Mouse (Mus musculus) forebrain, postnatal 0 days (tissue): ENCODE results near the gene Scel. TPM values are rescaled to one million over a fixed set of nuclear protein-coding genes. Genes with fewer than 3 reads are reported as not detected.

Source experiments
- ATAC-seq: fragments of 200-750 bp; cut with Nextera tagmentation; 2 replicates; pipeline ENCODE4 v1.8.0; 2017; ENCODE audit warnings: mild to moderate bottlenecking, moderate library complexity
- DNase-seq: peaks from one replicate; pipeline ENCODE4 v3.0.0-alpha.2; 2015
- H3K27ac ChIP-seq: fragments of 300-500 bp; sonication (generic); 2 replicates; pipeline ENCODE4 v1.5.1; 2014; ENCODE audit warnings: low read depth, mild to moderate bottlenecking, antibody characterized with exemption, low read length, moderate library complexity, mixed read lengths
- H3K27me3 ChIP-seq: fragments of 300-500 bp; sonication (generic); 2 replicates; pipeline ENCODE4 v1.6.1; 2014; ENCODE audit warnings: mild to moderate bottlenecking, low read length, mixed read lengths; ENCODE audit not compliant: insufficient read depth
- H3K36me3 ChIP-seq: fragments of 300-500 bp; sonication (generic); 2 replicates; pipeline ENCODE4 v1.6.1; 2014; ENCODE audit warnings: mild to moderate bottlenecking, moderate library complexity; ENCODE audit not compliant: insufficient read depth
- H3K4me1 ChIP-seq: fragments of 300-500 bp; sonication (generic); 2 replicates; pipeline ENCODE4 v1.6.1; 2014; ENCODE audit warnings: antibody characterized with exemption; ENCODE audit not compliant: insufficient read depth
- H3K4me2 ChIP-seq: fragments of 300-500 bp; sonication (generic); 2 replicates; pipeline ENCODE4 v1.6.1; 2014; ENCODE audit warnings: low read depth, mild to moderate bottlenecking, moderate library complexity
- H3K4me3 ChIP-seq: fragments of 300-500 bp; sonication (generic); 2 replicates; pipeline ENCODE4 v1.5.1; 2014; ENCODE audit warnings: low read depth, low read length, mixed read lengths
- H3K9ac ChIP-seq: fragments of 300-500 bp; sonication (generic); 2 replicates; pipeline ENCODE4 v1.6.1; 2014; ENCODE audit warnings: mild to moderate bottlenecking
- H3K9me3 ChIP-seq: fragments of 300-500 bp; sonication (generic); 2 replicates; pipeline ENCODE4 v1.6.1; 2016; ENCODE audit warnings: low read length
- CTCF ChIP-seq: sonication (generic); IDR thresholded peaks from 2 replicates; pipeline ENCODE4 v1.5.1; 2016; ENCODE audit warnings: antibody characterized with exemption, control low read depth, low read depth
- WGBS: fragments of 180-500 bp; shearing (Covaris S2); extraction: QIAGEN DNeasy Blood & Tissue Kit; methylation state at CpG from one replicate; pipeline ENCODE4 v1.1.7; 2014; 5-methylcytosine and 5-hydroxymethylcytosine counted together
- polyA plus RNA-seq: library from polyadenylated mRNA; unstranded; fragments of >200 nt; fragmentation: Nextera tagmentation; extraction: Ambion mirVana; gene quantifications from 2 replicates; pipeline ENCODE4 v1.2.1, GENCODE M21; 2015
- total RNA-seq: library from RNA; depleted of rRNA; stranded (reverse); fragments of >200 nt; gene quantifications from 2 replicates; pipeline ENCODE4 v1.2.3, GENCODE M21; 2014

The Scel gene
- total and polyA plus RNA-seq, 2 experiments from 2014 or later: 0.29 to 0.30 TPM

DNA sequence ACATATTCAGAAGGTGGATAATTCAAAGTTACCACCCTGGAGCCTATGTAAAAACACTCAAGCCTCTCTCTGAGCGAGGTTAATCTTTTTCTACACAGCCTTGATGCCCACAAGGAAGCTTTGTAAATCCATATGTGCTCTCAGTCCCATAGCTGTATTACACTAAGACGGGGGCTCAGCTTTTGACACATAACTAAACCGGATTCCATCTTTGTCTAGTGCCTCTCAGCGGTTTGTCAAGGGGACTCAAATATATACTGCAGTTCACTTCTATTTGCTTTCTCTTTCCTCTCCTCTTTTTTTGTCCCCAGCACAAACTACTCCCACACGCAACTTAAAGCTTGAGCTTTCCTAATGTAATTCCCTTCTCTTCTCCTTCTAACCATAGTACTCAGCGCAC, 113.0 kb downstream of the Scel start:
- H3K27ac ChIP-seq: no peak overlapping the region
- H3K4me1 ChIP-seq: no peaks in the 10 kb centered on the region
- no peak for ATAC-seq
- TF ChIP-seq CTCF: no peak
- H3K36me3 ChIP-seq: no peaks in the 10 kb centered on the region
- WGBS: 90% methylated on average over 6 of the region's 6 CpGs
- no peak overlapping the region for H3K4me3 ChIP-seq
- no peak overlapping the region for H3K4me2 ChIP-seq
- no peaks in the 10 kb centered on the region for H3K27me3 ChIP-seq
- DNase-seq: no peak
- H3K9me3 ChIP-seq: no peaks in the 10 kb centered on the region
- H3K9ac ChIP-seq: no peak overlapping the region

DNA sequence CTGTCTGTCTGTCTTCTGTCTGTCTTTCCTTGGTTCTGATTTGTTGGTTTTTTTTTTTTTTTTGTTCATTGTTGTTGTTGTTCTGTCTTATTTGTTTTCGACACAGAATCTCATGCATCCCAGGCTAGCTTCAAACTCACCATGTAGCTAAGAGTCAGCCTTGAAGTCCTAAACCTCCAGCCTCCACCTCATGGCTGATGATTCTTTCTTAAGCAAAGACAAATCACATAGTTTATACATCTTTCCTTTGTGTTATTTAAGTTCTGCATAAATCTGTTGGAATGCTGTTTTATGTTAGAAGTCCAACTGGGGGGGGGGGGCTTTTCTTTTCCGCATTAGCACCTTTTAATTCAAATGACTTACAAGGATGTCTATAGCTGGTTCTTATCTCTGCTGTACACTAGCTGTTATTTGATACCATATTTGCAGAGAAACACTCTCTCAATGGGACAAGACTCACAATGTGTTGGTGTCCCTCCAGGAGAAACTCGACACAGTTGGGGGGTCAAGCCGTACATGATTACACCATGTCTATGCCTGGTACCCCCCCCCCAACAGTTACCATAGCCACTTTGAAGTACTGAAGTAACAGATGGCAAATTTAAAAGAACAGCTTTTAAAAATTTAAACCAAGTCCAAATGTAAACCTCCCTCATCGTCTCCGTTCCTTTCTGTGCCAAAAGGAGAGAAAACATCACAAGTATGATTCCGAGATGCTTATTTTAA, 116.7 kb downstream of the Scel start:
- Histone ChIP-seq H3K36me3 (no peaks in the 10 kb centered on the region), H3K9ac (no peak overlapping the region), H3K9me3 (0 out of 2 replicates have a peak, but pooled peaks cover 3% of the 10 kb centered on the region), H3K27ac (no peak overlapping the region), H3K27me3 (no peaks in the 10 kb centered on the region), H3K4me2 (no peak overlapping the region; the same call in 1 of the 2 replicates), H3K4me1 (no peaks in the 10 kb centered on the region), H3K4me3 (no peak overlapping the region)
- no peak for TF ChIP-seq CTCF
- ATAC-seq (peak; percentile 83), DNase-seq (peak; percentile 69)
- 65% methylated on average over 7 of the region's 7 CpGs for WGBS

DNA sequence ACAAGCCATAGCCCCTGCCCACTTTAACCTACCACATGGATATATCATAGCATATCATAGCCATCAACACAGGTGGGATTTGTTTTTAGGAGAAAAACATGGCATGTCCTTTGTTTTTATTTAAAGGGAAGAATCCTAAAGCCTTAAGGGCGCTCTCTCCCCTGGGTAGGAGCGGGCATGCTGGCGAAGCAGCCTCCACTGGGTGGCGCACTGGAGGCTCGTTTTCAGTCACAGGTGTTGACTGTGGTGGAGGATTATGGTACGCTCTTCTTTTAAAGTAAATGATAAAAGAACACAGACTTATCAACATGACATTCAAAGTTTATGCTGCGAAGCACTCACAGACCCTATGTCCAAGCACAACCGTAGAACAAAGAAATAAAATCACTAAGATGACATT, 117.4 kb downstream of the Scel start:
- TF ChIP-seq CTCF: peak; percentile 56
- no peak overlapping the region for H3K4me3 ChIP-seq
- ATAC-seq (peak; percentile 66), DNase-seq (peak; percentile 59)
- H3K27ac ChIP-seq: no peak overlapping the region; the same call in 1 of the 2 replicates
- H3K4me2 ChIP-seq: no peak overlapping the region; the same call in 1 of the 2 replicates
- 78% methylated on average over 8 of the region's 8 CpGs for WGBS
- no peaks in the 10 kb centered on the region for H3K36me3 ChIP-seq
- 0 out of 2 replicates have a peak, but pooled peaks cover 3% of the 10 kb centered on the region for H3K9me3 ChIP-seq
- H3K9ac ChIP-seq: no peak overlapping the region
- H3K27me3 ChIP-seq: no peaks in the 10 kb centered on the region
- no peaks in the 10 kb centered on the region for H3K4me1 ChIP-seq

DNA sequence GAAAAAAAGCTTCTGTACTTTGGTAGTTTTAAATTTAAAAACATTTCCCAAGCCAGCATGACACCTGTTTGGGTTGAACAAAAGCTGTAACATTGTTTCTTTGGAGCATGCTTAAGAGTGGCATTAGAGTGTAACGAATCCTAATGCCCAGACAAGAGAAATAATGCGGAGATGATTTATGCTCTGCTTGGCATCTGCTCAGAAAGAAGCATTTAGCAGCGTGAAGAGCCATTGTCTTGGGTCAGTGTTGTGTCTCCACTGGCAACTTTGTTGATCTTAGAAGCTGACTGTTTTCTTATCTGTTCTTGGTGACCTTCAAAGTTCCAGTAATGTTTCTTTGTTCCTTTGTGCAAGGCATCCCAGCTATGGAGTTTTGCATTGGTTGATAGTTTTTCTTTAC, 130.8 kb downstream of the Scel start:
- Histone ChIP-seq H3K27ac (no peak overlapping the region), H3K36me3 (no peaks in the 10 kb centered on the region), H3K4me2 (no peak overlapping the region), H3K4me3 (no peak overlapping the region), H3K27me3 (no peaks in the 10 kb centered on the region), H3K9ac (no peak overlapping the region), H3K4me1 (peaks cover 8% of the 10 kb centered on the region; the same call in 1 of the 2 replicates), H3K9me3 (no peaks in the 10 kb centered on the region)
- no peak for DNase-seq
- ATAC-seq: no peak
- no peak for TF ChIP-seq CTCF
- WGBS: 52% methylated on average over 3 of the region's 3 CpGs

DNA sequence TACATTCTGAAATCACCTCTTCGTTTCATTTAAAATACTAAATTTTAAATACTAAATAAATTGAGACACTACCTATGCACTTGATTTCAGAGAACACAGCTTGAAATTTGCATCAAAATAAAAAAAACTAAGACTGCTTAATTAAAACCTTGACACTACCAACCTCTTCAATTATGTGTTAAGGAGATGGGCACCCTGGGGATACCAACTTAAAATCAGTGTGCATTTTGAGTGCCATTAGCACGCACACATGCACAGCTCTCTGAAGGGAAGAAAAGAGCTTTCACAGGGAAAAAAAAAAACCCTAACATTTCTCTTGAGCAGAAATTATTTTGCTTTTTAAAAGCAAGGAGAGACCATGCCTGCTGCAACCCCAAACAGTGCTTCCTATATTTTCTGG, 134.8 kb downstream of the Scel start:
- ATAC-seq (no peak), DNase-seq (no peak)
- H3K4me1 ChIP-seq: peaks cover 18% of the 10 kb centered on the region; the same call in 1 of the 2 replicates
- H3K36me3 ChIP-seq: no peaks in the 10 kb centered on the region
- WGBS: 23% methylated on average over 2 of the region's 2 CpGs
- H3K27me3 ChIP-seq: no peaks in the 10 kb centered on the region
- H3K4me3 ChIP-seq: no peak overlapping the region
- H3K9ac ChIP-seq: peak overlapping the region; percentile 31; the same call in 1 of the 2 replicates
- peak overlapping the region; percentile 95 for H3K27ac ChIP-seq
- H3K4me2 ChIP-seq: 0 out of 2 replicates have a peak overlapping the region, but pooled peaks have one; percentile 76
- H3K9me3 ChIP-seq: no peaks in the 10 kb centered on the region
- no peak for TF ChIP-seq CTCF

DNA sequence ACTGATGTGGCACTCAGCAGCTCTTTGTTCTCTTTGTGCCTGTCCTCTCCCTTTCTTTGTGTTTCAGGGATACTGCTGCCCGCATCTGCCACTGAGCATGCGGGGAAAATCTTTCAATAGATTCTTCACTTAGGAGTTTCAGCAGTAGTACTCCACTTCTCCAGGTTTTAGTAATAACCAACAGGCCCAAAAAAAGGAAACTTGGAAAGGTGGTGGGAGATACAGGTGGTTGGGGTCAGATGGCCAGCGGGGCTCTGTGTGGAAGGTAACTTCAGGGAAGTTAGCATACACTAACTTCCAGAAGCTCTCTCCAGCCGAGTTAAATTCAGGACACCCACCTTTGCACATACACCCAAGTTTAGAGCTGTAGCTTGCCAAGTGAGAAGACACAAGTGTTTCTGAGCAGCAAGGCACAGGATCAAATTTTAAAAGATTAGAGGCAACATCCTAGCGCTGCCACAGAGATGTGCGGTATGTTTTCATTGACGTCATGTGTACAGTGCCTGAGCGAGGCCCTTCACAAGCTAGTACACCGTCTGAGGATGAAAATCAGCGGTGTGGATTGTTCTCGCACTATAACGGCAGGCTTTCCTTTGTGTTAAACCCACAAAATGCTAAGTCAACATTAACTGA, 135.6 kb downstream of the Scel start:
- H3K9me3 ChIP-seq: no peaks in the 10 kb centered on the region
- H3K27ac ChIP-seq: peak overlapping the region; percentile 95
- 11% methylated on average over 12 of the region's 12 CpGs for WGBS
- ATAC-seq: no peak; the same call in 1 of the 2 replicates
- peaks cover 24% of the 10 kb centered on the region; the same call in 1 of the 2 replicates for H3K4me1 ChIP-seq
- peak overlapping the region; percentile 76 for H3K4me2 ChIP-seq
- H3K9ac ChIP-seq: peak overlapping the region; percentile 98
- no peaks in the 10 kb centered on the region for H3K36me3 ChIP-seq
- DNase-seq: peak; percentile 85
- H3K4me3 ChIP-seq: peak overlapping the region; percentile 68
- TF ChIP-seq CTCF: no peak
- H3K27me3 ChIP-seq: no peaks in the 10 kb centered on the region

DNA sequence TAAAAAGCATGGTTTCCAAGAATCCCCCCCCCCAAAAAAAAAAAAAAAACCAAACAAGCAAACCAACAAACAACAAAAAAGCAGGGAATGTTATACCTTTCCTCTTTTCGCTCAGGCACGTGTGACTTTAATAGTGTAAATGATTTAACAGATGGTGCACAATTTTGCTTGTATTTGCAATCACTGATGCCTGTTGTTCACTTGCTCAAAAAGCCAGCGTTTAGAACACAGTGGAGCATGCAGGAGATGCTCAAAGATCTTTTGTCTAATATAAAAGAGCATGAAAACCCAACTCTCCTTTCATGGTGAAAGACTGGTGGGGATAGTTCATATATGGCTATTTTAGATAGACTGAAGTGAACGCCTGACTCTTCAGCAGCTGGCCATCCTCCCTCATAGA, 136.2 kb downstream of the Scel start:
- WGBS: 24% methylated on average over 4 of the region's 4 CpGs
- Histone ChIP-seq H3K4me1 (peaks cover 24% of the 10 kb centered on the region; the same call in 1 of the 2 replicates), H3K9me3 (no peaks in the 10 kb centered on the region), H3K4me3 (peak overlapping the region; percentile 68), H3K36me3 (no peaks in the 10 kb centered on the region), H3K9ac (peak overlapping the region; percentile 98), H3K27me3 (no peaks in the 10 kb centered on the region), H3K4me2 (peak overlapping the region; percentile 76), H3K27ac (peak overlapping the region; percentile 95)
- no peak for ATAC-seq
- TF ChIP-seq CTCF: no peak
- DNase-seq: no peak
